Mouse (Mus musculus) heart, postnatal 0 days (tissue): Measurements from ENCODE around the gene Qprt.

Source experiments
- CTCF ChIP-seq: IDR thresholded peaks from 2 replicates; pipeline ENCODE4 v1.5.1; 2016; ENCODE audit warnings: antibody characterized with exemption, control low read depth, low read depth
- EP300 ChIP-seq: IDR thresholded peaks from 2 replicates; pipeline ENCODE4 v1.6.1; 2016; ENCODE audit warnings: antibody characterized with exemption, low read depth

DNA sequence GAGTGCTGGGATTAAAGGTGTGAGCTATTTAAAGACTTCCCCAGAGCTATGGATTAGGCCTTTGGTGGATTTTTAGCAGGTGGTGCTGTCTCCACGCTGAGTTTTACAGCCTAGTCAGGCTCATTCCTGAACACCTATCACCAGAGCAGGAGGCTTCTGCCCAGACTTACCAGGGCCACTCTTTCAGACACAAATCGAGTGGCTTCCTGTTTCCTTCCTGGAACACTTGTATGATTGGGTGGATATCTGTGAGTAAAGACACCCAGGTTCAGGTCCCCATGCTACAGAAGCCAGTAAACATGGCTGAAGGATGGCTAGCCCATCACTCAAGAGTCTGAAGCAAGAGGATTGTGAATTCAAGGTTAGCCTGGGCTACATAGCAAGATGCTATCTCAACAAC is 39.0 kb downstream of the Qprt start:
- no peak for TF ChIP-seq CTCF
- TF ChIP-seq EP300, result no peak
